Mouse (Mus musculus) MEL (cell line): ENCODE results near the gene Polr2h. TPM values are rescaled to one million over a fixed set of nuclear protein-coding genes. Genes with fewer than 3 reads are reported as not detected.

Experiments used
- DNase-seq: peaks from one replicate; pipeline ENCODE4 v3.0.0; 2011; ENCODE audit warnings: low read depth, low spot score
- H3K27ac ChIP-seq: 2 replicates; pipeline ENCODE4 v1.5.1; 2012; ENCODE audit warnings: low read depth, mild to moderate bottlenecking, control low read depth, low read length, moderate library complexity; ENCODE audit not compliant: control insufficient read depth
- H3K27me3 ChIP-seq, 2 experiments: fragments of 150-350 bp in 1 of 2; sonication (generic) in 1 of 2; 2 replicates each; pipeline ENCODE4 v1.6.1; 2012; ENCODE audit warnings: low read length in 2 of 2, mild to moderate bottlenecking in 2 of 2, improper control_type of control experiment in 1 of 2, moderate library complexity in 1 of 2; ENCODE audit not compliant: insufficient read depth in 2 of 2, control insufficient read depth in 1 of 2
- H3K36me3 ChIP-seq, 2 experiments: 2 replicates each; pipeline ENCODE4 v1.6.1; 2012 to 2014; ENCODE audit warnings: low read length in 2 of 2, improper control_type of control experiment in 1 of 2, inconsistent platforms in 1 of 2, mild to moderate bottlenecking in 1 of 2; ENCODE audit not compliant: insufficient read depth in 2 of 2, control insufficient read depth in 1 of 2
- H3K4me1 ChIP-seq, 2 experiments: fragments of 150-350 bp in 1 of 2; sonication (generic) in 1 of 2; 2 replicates each; pipeline ENCODE4 v1.6.1; 2012; ENCODE audit warnings: low read length in 2 of 2, improper control_type of control experiment in 1 of 2, mild to moderate bottlenecking in 1 of 2; ENCODE audit not compliant: insufficient read depth in 2 of 2, control insufficient read depth in 1 of 2
- H3K4me3 ChIP-seq, 2 experiments: fragments of 150-350 bp in 1 of 2; sonication (generic) in 1 of 2; 2 replicates each; pipeline ENCODE4 v1.5.1; 2012; ENCODE audit warnings: low read depth in 2 of 2, low read length in 2 of 2, mild to moderate bottlenecking in 2 of 2, moderate library complexity in 2 of 2, control low read depth in 1 of 2, improper control_type of control experiment in 1 of 2; ENCODE audit not compliant: control insufficient read depth in 1 of 2, insufficient read depth in 1 of 2
- H3K79me2 ChIP-seq: 2 replicates; pipeline ENCODE4 v1.6.1; 2012; ENCODE audit warnings: mild to moderate bottlenecking, low read length, moderate library complexity; ENCODE audit not compliant: control insufficient read depth, poor library complexity, insufficient read depth
- H3K9ac ChIP-seq: 2 replicates; pipeline ENCODE4 v1.6.1; 2012; ENCODE audit warnings: low read depth, mild to moderate bottlenecking, control low read depth, low read length, moderate library complexity; ENCODE audit not compliant: control insufficient read depth, poor library complexity, severe bottlenecking
- H3K9me3 ChIP-seq: fragments of 150-350 bp; sonication (generic); replicated peaks from 2 replicates; pipeline ENCODE4 v1.6.1; 2012; ENCODE audit warnings: mild to moderate bottlenecking, low read length, improper control_type of control experiment, moderate library complexity; ENCODE audit not compliant: insufficient read depth
- CHD1 ChIP-seq: IDR thresholded peaks from 2 replicates; pipeline ENCODE4 v1.6.1; 2012; ENCODE audit warnings: low read depth, mild to moderate bottlenecking, inconsistent platforms, low read length, improper control_type of control experiment
- CTCF ChIP-seq, 3 experiments: IDR thresholded peaks in 2 of 3; conservative IDR thresholded peaks in 1 of 3; 2 replicates each; pipeline ENCODE4 v1.5.1; 2011 to 2012; ENCODE audit warnings: low read length in 3 of 3, low read depth in 2 of 3, mild to moderate bottlenecking in 2 of 3, improper control_type of control experiment in 1 of 3, inconsistent platforms in 1 of 3, mixed read lengths in 1 of 3, moderate library complexity in 1 of 3; ENCODE audit not compliant: control insufficient read depth in 1 of 3, insufficient read depth in 1 of 3, poor library complexity in 1 of 3, severe bottlenecking in 1 of 3
- EP300 ChIP-seq, 2 experiments: IDR thresholded peaks; 2 replicates each; pipeline ENCODE4 v1.6.1; 2011; ENCODE audit warnings: improper control_type of control experiment in 2 of 2, low read length in 2 of 2, low read depth in 1 of 2, mild to moderate bottlenecking in 1 of 2
- ETS1 ChIP-seq: IDR thresholded peaks from 2 replicates; pipeline ENCODE4 v1.6.1; 2012; ENCODE audit warnings: low read depth, mild to moderate bottlenecking, inconsistent platforms, low read length, improper control_type of control experiment, moderate library complexity
- KAT2A ChIP-seq: conservative IDR thresholded peaks from 2 replicates; pipeline ENCODE4 v1.6.1; 2012; ENCODE audit warnings: low read depth, low read length, improper control_type of control experiment, inconsistent platforms
- MXI1 ChIP-seq: IDR thresholded peaks from 2 replicates; pipeline ENCODE4 v1.6.1; 2011; ENCODE audit warnings: mild to moderate bottlenecking, low read depth, low read length, improper control_type of control experiment
- MYB ChIP-seq: IDR thresholded peaks from 2 replicates; pipeline ENCODE4 v1.6.1; 2011; ENCODE audit warnings: mild to moderate bottlenecking, low read depth, low read length, improper control_type of control experiment
- MYC ChIP-seq: IDR thresholded peaks from 2 replicates; pipeline ENCODE4 v1.6.1; 2011; ENCODE audit warnings: low read depth, mild to moderate bottlenecking, low read length, improper control_type of control experiment, moderate library complexity
- NELFE ChIP-seq: IDR thresholded peaks from 2 replicates; pipeline ENCODE4 v1.6.1; 2011; ENCODE audit warnings: low read depth, low read length, improper control_type of control experiment
- POLR2A ChIP-seq, 2 experiments: IDR thresholded peaks; 2 replicates each; pipeline ENCODE4 v1.6.1; 2011 to 2012; ENCODE audit warnings: low read length in 2 of 2, mild to moderate bottlenecking in 2 of 2, control low read depth in 1 of 2, improper control_type of control experiment in 1 of 2, low read depth in 1 of 2, moderate library complexity in 1 of 2; ENCODE audit not compliant: control insufficient read depth in 1 of 2, insufficient read depth in 1 of 2, poor library complexity in 1 of 2
- POLR2AphosphoS5 ChIP-seq: IDR thresholded peaks from 2 replicates; pipeline ENCODE4 v1.6.1; 2012; ENCODE audit warnings: low read depth, borderline replicate concordance, mild to moderate bottlenecking, inconsistent platforms, low read length, moderate library complexity, mixed read lengths
- RAD21 ChIP-seq: IDR thresholded peaks from 2 replicates; pipeline ENCODE4 v1.6.1; 2011; ENCODE audit warnings: mild to moderate bottlenecking, low read depth, low read length, improper control_type of control experiment
- RCOR1 ChIP-seq: IDR thresholded peaks from 2 replicates; pipeline ENCODE4 v1.6.1; 2012; ENCODE audit warnings: low read depth, mild to moderate bottlenecking, inconsistent platforms, low read length, improper control_type of control experiment
- TBP ChIP-seq: IDR thresholded peaks from 2 replicates; pipeline ENCODE4 v1.8.0; 2011; ENCODE audit warnings: low read depth, low read length, improper control_type of control experiment
- TCF12 ChIP-seq: IDR thresholded peaks from 2 replicates; pipeline ENCODE4 v1.6.1; 2014; ENCODE audit warnings: low read depth, mild to moderate bottlenecking, inconsistent platforms, low read length, improper control_type of control experiment, moderate library complexity
- UBTF ChIP-seq: IDR thresholded peaks from 2 replicates; pipeline ENCODE4 v1.6.1; 2012; ENCODE audit warnings: low read depth, mild to moderate bottlenecking, inconsistent platforms, low read length, improper control_type of control experiment, moderate library complexity, borderline replicate concordance; ENCODE audit not compliant: insufficient read depth
- USF1 ChIP-seq: IDR thresholded peaks from 2 replicates; pipeline ENCODE4 v1.6.1; 2014; ENCODE audit warnings: low read depth, mild to moderate bottlenecking, inconsistent platforms, low read length, improper control_type of control experiment, moderate library complexity
- USF2 ChIP-seq, 2 experiments: IDR thresholded peaks; 2 replicates each; pipeline ENCODE4 v1.6.1; 2011 to 2012; ENCODE audit warnings: improper control_type of control experiment in 2 of 2, low read length in 2 of 2, borderline replicate concordance in 1 of 2, inconsistent platforms in 1 of 2, low read depth in 1 of 2, mild to moderate bottlenecking in 1 of 2; ENCODE audit not compliant: insufficient read depth in 1 of 2
- ZC3H11A ChIP-seq: IDR thresholded peaks from 2 replicates; pipeline ENCODE4 v1.6.1; 2012; ENCODE audit warnings: low read depth, mild to moderate bottlenecking, inconsistent platforms, low read length, improper control_type of control experiment
- ZMIZ1 ChIP-seq: IDR thresholded peaks from 2 replicates; pipeline ENCODE4 v1.6.1; 2012; ENCODE audit warnings: low read depth, mild to moderate bottlenecking, inconsistent platforms, low read length, improper control_type of control experiment, moderate library complexity
- ZNF384 ChIP-seq: IDR thresholded peaks from 2 replicates; pipeline ENCODE4 v1.6.1; 2012; ENCODE audit warnings: low read depth, mild to moderate bottlenecking, inconsistent platforms, low read length, improper control_type of control experiment
- polyA plus RNA-seq, 2 experiments: library from polyadenylated mRNA; stranded (reverse) in 1 of 2; unstranded in 1 of 2; fragments of >175 nt in 1 of 2; fragments of >200 nt in 1 of 2; gene quantifications; 2 replicates each; pipeline versions ENCODE4 v1.2.1 to v1.2.4; 2012; ENCODE audit warnings: low replicate concordance in 2 of 2, low read depth in 1 of 2; ENCODE audit not compliant: insufficient read length in 2 of 2, insufficient read depth in 1 of 2, missing spikeins in 1 of 2
- total RNA-seq: library from RNA; depleted of rRNA; stranded (reverse); fragments of 300-350 nt; gene quantifications from 2 replicates; pipeline ENCODE4 v1.2.3, GENCODE M21; 2012

The Polr2h gene
- total and polyA plus RNA-seq, 3 experiments, result 95.4 to 180 TPM; not detected in 1

- Histone ChIP-seq H3K36me3 (peaks cover 0 to 23% of the 10 kb centered on the region in 2 experiments; a peak in 2 of 4 replicates), H3K27ac (no peak overlapping the region), H3K4me1 (peaks cover 12 to 28% of the 10 kb centered on the region in 2 experiments)
These were observed 8.3 kb upstream of the Polr2h start for GRCm38 (mm10) chr16:20708939-20709734.

GRCm38 (mm10) chr16:20710370-20710769 lies 7.1 kb upstream of the Polr2h start:
- Histone ChIP-seq H3K36me3 (peaks cover 0 to 22% of the 10 kb centered on the region in 2 experiments; a peak in 2 of 4 replicates), H3K4me3 (no peak overlapping the region), H3K27ac (no peak overlapping the region), H3K4me1 (peaks cover 11 to 34% of the 10 kb centered on the region in 2 experiments), H3K79me2 (no peaks in the 10 kb centered on the region), H3K9ac (no peak overlapping the region), H3K9me3 (no peaks in the 10 kb centered on the region), H3K27me3 (no peaks in the 10 kb centered on the region)
- DNase-seq, result no peak
- TF ChIP-seq ZC3H11A (no peak), MYB (no peak), UBTF (no peak), POLR2AphosphoS5 (no peak), TBP (no peak), NELFE (no peak), USF2 (IDR thresholded peaks at IDR 0.05; ENCODE audit: borderline replicate concordance in 1 of 2, insufficient read depth in 1 of 2, low read depth in 1 of 2, low read length in 2 of 2) (no peak), ETS1 (no peak), RCOR1 (no peak), POLR2A (IDR thresholded peaks at IDR 0.05; ENCODE audit: control insufficient read depth in 1 of 2, insufficient read depth in 1 of 2, low read depth in 1 of 2, low read length in 2 of 2, poor library complexity in 1 of 2) (no peak), EP300 (IDR thresholded peaks at IDR 0.05; ENCODE audit: low read depth in 1 of 2, low read length in 2 of 2) (no peak), MYC (no peak), ZNF384 (no peak), USF1 (no peak), MXI1 (no peak), TCF12 (no peak), CHD1 (no peak), KAT2A (no peak)

More at GRCm38 (mm10) chr16:20708939-20709734, 8.3 kb upstream of the Polr2h start:
- H3K4me3 ChIP-seq, result no peak overlapping the region
- no peak for DNase-seq
- no peak overlapping the region for H3K9ac ChIP-seq
- no peaks in the 10 kb centered on the region for H3K79me2 ChIP-seq
- no peaks in the 10 kb centered on the region for H3K27me3 ChIP-seq
- no peaks in the 10 kb centered on the region for H3K9me3 ChIP-seq
- TF ChIP-seq CTCF (IDR thresholded peaks at IDR 0.05 in 2 of 3, conservative IDR thresholded peaks at IDR 0.05 in 1 of 3; ENCODE audit: control insufficient read depth in 1 of 3, insufficient read depth in 1 of 3, low read depth in 2 of 3, low read length in 3 of 3, poor library complexity in 1 of 3, severe bottlenecking in 1 of 3) (peak; percentile 59 to 88 (median 87)), RAD21 (peak; percentile 58), ZMIZ1 (no peak)
